Mouse (Mus musculus): ENCODE data around the gene Nckap5l.

- TF ChIP-seq HCFC1 (IDR thresholded peaks at IDR 0.05; ENCODE audit: borderline replicate concordance, insufficient read depth, low read length) (no peak), MAFK (IDR thresholded peaks at IDR 0.05; ENCODE audit: insufficient read depth, low read depth, low read length) (no peak), CHD2 (IDR thresholded peaks at IDR 0.05; ENCODE audit: low read depth, low read length) (no peak)
Observed at GRCm38 (mm10) chr15:99415793-99416192, 41.8 kb downstream of the Nckap5l start.

All from ES-E14 (cell line).